Mouse (Mus musculus) liver, embryonic 18 days (tissue): ENCODE measurements around the gene 4933421I07Rik. TPM values are rescaled to one million over a fixed set of nuclear protein-coding genes. Genes with fewer than 3 reads are reported as not detected.

Experiments
- polyA plus RNA-seq: library from polyadenylated mRNA; depleted of rRNA; stranded (reverse); fragments of >200 nt; gene quantifications from 2 replicates; pipeline ENCODE4 v1.2.3, GENCODE M21; 2012; rRNA removed

The 4933421I07Rik gene
- polyA plus RNA-seq = not detected in 2 replicates

GRCm38 (mm10) chr7:42447850-42448249 lies at the start of gene 4933421I07Rik:
Gene 4933421I07Rik, minus strand, starts transcription at chr7:42448120.

Other genes with a start within 250 kb of the 4933421I07Rik start
- gene Vmn2r61, start 188.1 kb downstream of the 4933421I07Rik start, polyA plus RNA-seq = not detected in 2 replicates
- gene Zfp141, start 57.6 kb upstream of the 4933421I07Rik start, polyA plus RNA-seq = 3.4 and 3.5 TPM in 2 replicates
- gene Gm21028, start 130.5 kb upstream of the 4933421I07Rik start, polyA plus RNA-seq = not detected in 2 replicates
- gene Zfp977, start 144.4 kb upstream of the 4933421I07Rik start, polyA plus RNA-seq = 0.12 and 0.16 TPM in 2 replicates
- 0.60 and 0.65 TPM in 2 replicates for gene Zfp976, start 194.5 kb upstream of the 4933421I07Rik start, polyA plus RNA-seq
- 0.99 and 1.0 TPM in 2 replicates for gene Zfp975, start 244.6 kb upstream of the 4933421I07Rik start, polyA plus RNA-seq